Mouse (Mus musculus) bone marrow, adult 2 months (tissue): ENCODE results near the gene Sstr4.

ENCODE experiments used
- CTCF ChIP-seq: fragments of 200-500 bp; IDR thresholded peaks from 2 replicates; pipeline ENCODE4 v1.5.1; 2011; ENCODE audit warnings: low read length, control low read depth; ENCODE audit not compliant: control insufficient read depth, insufficient read depth
- POLR2A ChIP-seq: fragments of 200-500 bp; IDR thresholded peaks from 2 replicates; pipeline ENCODE4 v1.6.1; 2011; ENCODE audit warnings: low read depth, mild to moderate bottlenecking, control low read depth, low read length, borderline replicate concordance; ENCODE audit not compliant: control insufficient read depth

DNA sequence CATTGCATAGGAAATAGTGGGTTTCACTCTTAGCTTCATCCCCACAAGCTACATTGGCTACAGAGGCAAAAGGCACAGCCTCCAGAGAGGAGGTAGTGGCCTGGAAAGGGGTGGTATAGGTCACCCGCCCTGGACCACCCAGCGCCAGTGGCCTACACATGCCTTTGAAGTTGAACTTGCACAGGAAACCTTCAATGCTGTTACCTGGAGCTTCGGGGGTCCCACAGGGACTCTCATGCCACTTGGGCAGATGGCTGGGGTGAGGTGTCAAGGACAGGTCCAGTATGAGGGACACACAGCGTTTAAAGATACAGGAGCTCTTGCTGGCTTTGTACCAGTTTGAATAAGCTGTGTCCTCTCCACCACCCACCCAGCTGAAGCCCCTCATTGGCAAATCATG is 47.6 kb downstream of the Sstr4 start:
- TF ChIP-seq CTCF (no peak), POLR2A (no peak)
